Mouse (Mus musculus) olfactory bulb, adult 2 months (tissue): ENCODE measurements around the gene Ilkap. TPM values are rescaled to one million over a fixed set of nuclear protein-coding genes. Genes with fewer than 3 reads are reported as not detected.

Experiments
- H3K27ac ChIP-seq: fragments of 200-500 bp; 2 replicates; pipeline ENCODE4 v1.5.1; 2012; ENCODE audit warnings: low read depth, low read length; ENCODE audit not compliant: insufficient read depth
- H3K4me1 ChIP-seq: fragments of 200-500 bp; 2 replicates; pipeline ENCODE4 v1.6.1; 2012; ENCODE audit warnings: low read length; ENCODE audit not compliant: control insufficient read depth, insufficient read depth
- H3K4me3 ChIP-seq: fragments of 200-500 bp; 2 replicates; pipeline ENCODE4 v1.5.1; 2012; ENCODE audit warnings: mild to moderate bottlenecking, low read depth, low read length, moderate library complexity; ENCODE audit not compliant: insufficient read depth
- CTCF ChIP-seq: fragments of 200-500 bp; IDR thresholded peaks from 2 replicates; pipeline ENCODE4 v1.5.1; 2012; ENCODE audit warnings: low read depth, mild to moderate bottlenecking, low read length, moderate library complexity; ENCODE audit not compliant: insufficient read depth
- POLR2A ChIP-seq: fragments of 200-500 bp; IDR thresholded peaks from 2 replicates; pipeline ENCODE4 v1.6.1; 2012; ENCODE audit warnings: mild to moderate bottlenecking, low read depth, low read length, moderate library complexity; ENCODE audit not compliant: insufficient read depth
- WGBS: fragments of 180-500 bp; shearing (Covaris S2); methylation state at CpG from one replicate; pipeline ENCODE4 v1.1.7; 2018; 5-methylcytosine and 5-hydroxymethylcytosine counted together
- polyA plus RNA-seq: library from polyadenylated mRNA; stranded (reverse); fragments of >200 nt; gene quantifications from 2 replicates; pipeline ENCODE4 v1.2.4, GENCODE M21; 2012; ENCODE audit warnings: low replicate concordance; ENCODE audit not compliant: missing spikeins, insufficient read depth, insufficient read length

Ilkap gene
- polyA plus RNA-seq, 1 experiment: not detected

- 56% methylated on average over 6 of the region's 6 CpGs for WGBS
- TF ChIP-seq CTCF: no peak
- TF ChIP-seq POLR2A: no peak
- H3K4me3 ChIP-seq: no peak overlapping the region
- peaks cover 13% of the 10 kb centered on the region for H3K4me1 ChIP-seq
- peak overlapping the region; percentile 33 for H3K27ac ChIP-seq
Observed at GRCm38 (mm10) chr1:91436380-91437082, 37.9 kb upstream of the Ilkap start.

- WGBS: 69% methylated on average over 13 of the region's 13 CpGs
- Histone ChIP-seq H3K4me1 (peaks cover 13% of the 10 kb centered on the region), H3K4me3 (no peak overlapping the region), H3K27ac (peak overlapping the region; percentile 33; the same call in 1 of the 2 replicates)
- TF ChIP-seq CTCF (no peak), POLR2A (no peak)
Observed at GRCm38 (mm10) chr1:91435606-91436130, 37.1 kb upstream of the Ilkap start.

GRCm38 (mm10) chr1:91434905-91435304 is 36.3 kb upstream of the Ilkap start:
- 93% methylated on average over 8 of the region's 8 CpGs for WGBS
- no peak overlapping the region for H3K27ac ChIP-seq
- H3K4me3 ChIP-seq: no peak overlapping the region
- peaks cover 13% of the 10 kb centered on the region for H3K4me1 ChIP-seq
- TF ChIP-seq POLR2A (no peak), CTCF (no peak)

- Histone ChIP-seq H3K4me3 (no peak overlapping the region), H3K4me1 (peaks cover 6% of the 10 kb centered on the region; the same call in 1 of the 2 replicates), H3K27ac (no peak overlapping the region)
- WGBS: 87% methylated on average over 7 of the region's 7 CpGs
- no peak for TF ChIP-seq POLR2A
- no peak for TF ChIP-seq CTCF
Observed at GRCm38 (mm10) chr1:91430761-91431160, 32.1 kb upstream of the Ilkap start.

GRCm38 (mm10) chr1:91429212-91429611 is 30.6 kb upstream of the Ilkap start:
- no peak overlapping the region for H3K4me3 ChIP-seq
- no peaks in the 10 kb centered on the region for H3K4me1 ChIP-seq
- no peak for TF ChIP-seq CTCF
- TF ChIP-seq POLR2A: no peak
- WGBS: 94% methylated on average over 10 of the region's 10 CpGs
- H3K27ac ChIP-seq: no peak overlapping the region

GRCm38 (mm10) chr1:91428614-91429013 is 30.0 kb upstream of the Ilkap start:
- Histone ChIP-seq H3K4me3 (no peak overlapping the region), H3K27ac (no peak overlapping the region), H3K4me1 (no peaks in the 10 kb centered on the region)
- 23% methylated on average over 4 of the region's 4 CpGs for WGBS
- TF ChIP-seq CTCF (0 out of 2 replicates have a peak, but pooled peaks have one; percentile 26), POLR2A (no peak)

GRCm38 (mm10) chr1:91426397-91426796 is 27.8 kb upstream of the Ilkap start:
- Histone ChIP-seq H3K4me1 (no peaks in the 10 kb centered on the region), H3K4me3 (no peak overlapping the region), H3K27ac (no peak overlapping the region)
- 86% methylated on average over 9 of the region's 9 CpGs for WGBS
- no peak for TF ChIP-seq POLR2A
- TF ChIP-seq CTCF: no peak

- TF ChIP-seq CTCF: no peak
- no peak for TF ChIP-seq POLR2A
- no peak overlapping the region for H3K27ac ChIP-seq
- H3K4me1 ChIP-seq: no peaks in the 10 kb centered on the region
- 92% methylated on average over 8 of the region's 8 CpGs for WGBS
- H3K4me3 ChIP-seq: no peak overlapping the region
Observed at GRCm38 (mm10) chr1:91420601-91421065, 22.0 kb upstream of the Ilkap start.

GRCm38 (mm10) chr1:91419862-91420600 is 21.4 kb upstream of the Ilkap start:
- WGBS: 81% methylated on average over 10 of the region's 10 CpGs
- H3K27ac ChIP-seq: no peak overlapping the region
- no peaks in the 10 kb centered on the region for H3K4me1 ChIP-seq
- no peak for TF ChIP-seq CTCF
- no peak for TF ChIP-seq POLR2A
- H3K4me3 ChIP-seq: no peak overlapping the region
